Mouse (Mus musculus): ENCODE measurements at regions not wholly inside any gene's neighbourhood (a gene's known extent, or its start where the extent isn't known, plus 50 kb on each side); places are given as distances from the start of the nearest gene placed in this dataset.
A peak's percentile ranks its signal among the peaks of the same experiment; 100 is the strongest.

DNA sequence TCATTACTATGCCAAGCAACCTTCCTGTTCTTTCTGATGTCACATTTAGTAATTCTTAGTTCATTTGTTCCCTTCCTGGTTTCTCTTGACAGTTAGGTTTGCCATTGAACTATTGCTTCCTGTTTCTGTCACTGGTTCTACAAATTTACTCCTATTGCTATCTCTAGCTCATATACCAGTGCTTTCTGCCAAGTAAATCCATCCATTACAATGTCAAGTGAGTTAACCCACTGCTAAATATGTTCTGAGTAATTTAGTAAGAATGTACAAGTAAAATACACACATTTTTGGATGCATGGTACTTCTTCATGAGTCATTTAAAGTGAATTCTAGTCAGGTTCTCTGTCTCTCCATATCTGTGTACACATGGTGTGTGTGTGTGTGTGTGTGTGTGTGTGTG, 489.5 kb downstream of the Nr2f2 start:
- no peaks in the 10 kb centered on the region for H3K36me3 ChIP-seq
- H3K4me3 ChIP-seq (replicated peaks), result no peak overlapping the region
- peaks cover 4% of the 10 kb centered on the region; the same call in 1 of the 2 replicates for H3K9me3 ChIP-seq
- no peak for ATAC-seq
- H3K27ac ChIP-seq, result no peak overlapping the region
- no peaks in the 10 kb centered on the region for H3K4me1 ChIP-seq (replicated peaks)
- H3K9ac ChIP-seq (replicated peaks), result no peak overlapping the region
- H3K27me3 ChIP-seq, result no peaks in the 10 kb centered on the region
- H3K4me2 ChIP-seq (replicated peaks), result no peak overlapping the region

- 91% methylated on average over 3 of the region's 3 CpGs for WGBS
- H3K9me3 ChIP-seq, result no peaks in the 10 kb centered on the region
Observed at GRCm38 (mm10) chr7:69865801-69866200, 500.7 kb downstream of the Nr2f2 start.

GRCm38 (mm10) chr7:69844631-69845324, 521.8 kb downstream of the Nr2f2 start:
- 82% methylated on average over 19 of the region's 19 CpGs for WGBS
- no peaks in the 10 kb centered on the region for H3K36me3 ChIP-seq

More at GRCm38 (mm10) chr7:69865801-69866200, 500.7 kb downstream of the Nr2f2 start:
- Histone ChIP-seq H3K4me3 (replicated peaks) (no peak overlapping the region), H3K4me1 (replicated peaks) (no peaks in the 10 kb centered on the region), H3K27me3 (no peaks in the 10 kb centered on the region), H3K27ac (no peak overlapping the region), H3K9ac (replicated peaks) (no peak overlapping the region), H3K36me3 (no peaks in the 10 kb centered on the region), H3K4me2 (replicated peaks) (no peak overlapping the region)
- no peak for ATAC-seq

GRCm38 (mm10) chr7:69837379-69837778, 529.2 kb downstream of the Nr2f2 start:
- WGBS, result 77% methylated on average over 5 of the region's 5 CpGs
- H3K4me3 ChIP-seq (replicated peaks), result no peak overlapping the region
- no peak overlapping the region for H3K27ac ChIP-seq
- H3K9me3 ChIP-seq, result no peaks in the 10 kb centered on the region
- no peak overlapping the region for H3K9ac ChIP-seq (replicated peaks)
- no peaks in the 10 kb centered on the region for H3K36me3 ChIP-seq
- ATAC-seq, result no peak
- H3K4me1 ChIP-seq (replicated peaks), result no peaks in the 10 kb centered on the region; the same call in 1 of the 2 replicates
- no peaks in the 10 kb centered on the region for H3K27me3 ChIP-seq
- no peak overlapping the region for H3K4me2 ChIP-seq (replicated peaks)

More at GRCm38 (mm10) chr7:69844631-69845324, 521.8 kb downstream of the Nr2f2 start:
- H3K9ac ChIP-seq (replicated peaks), result no peak overlapping the region
- no peak overlapping the region for H3K4me3 ChIP-seq (replicated peaks)
- no peak for ATAC-seq
- H3K4me1 ChIP-seq (replicated peaks), result no peaks in the 10 kb centered on the region
- H3K27me3 ChIP-seq, result no peaks in the 10 kb centered on the region
- no peak overlapping the region for H3K27ac ChIP-seq
- H3K4me2 ChIP-seq (replicated peaks), result no peak overlapping the region
- no peaks in the 10 kb centered on the region for H3K9me3 ChIP-seq

GRCm38 (mm10) chr7:69827251-69827650, 539.3 kb downstream of the Nr2f2 start:
- no peaks in the 10 kb centered on the region for H3K36me3 ChIP-seq
- no peaks in the 10 kb centered on the region for H3K4me1 ChIP-seq (replicated peaks)
- H3K27me3 ChIP-seq, result no peaks in the 10 kb centered on the region
- no peak overlapping the region for H3K4me3 ChIP-seq (replicated peaks)
- no peak for ATAC-seq
- 42% methylated on average over 8 of the region's 8 CpGs for WGBS
- no peak overlapping the region for H3K9ac ChIP-seq (replicated peaks)
- H3K27ac ChIP-seq, result no peak overlapping the region
- no peaks in the 10 kb centered on the region for H3K9me3 ChIP-seq
- H3K4me2 ChIP-seq (replicated peaks), result no peak overlapping the region

- Histone ChIP-seq H3K4me1 (replicated peaks) (no peaks in the 10 kb centered on the region), H3K9ac (replicated peaks) (no peak overlapping the region), H3K4me2 (replicated peaks) (no peak overlapping the region), H3K36me3 (no peaks in the 10 kb centered on the region), H3K27me3 (no peaks in the 10 kb centered on the region), H3K27ac (no peak overlapping the region), H3K9me3 (no peaks in the 10 kb centered on the region), H3K4me3 (replicated peaks) (no peak overlapping the region)
- no peak for ATAC-seq
- WGBS, result 87% methylated on average over 2 of the region's 2 CpGs
Observed at GRCm38 (mm10) chr7:69820570-69820969, 546.0 kb downstream of the Nr2f2 start.

GRCm38 (mm10) chr7:69812301-69812700, 554.2 kb downstream of the Nr2f2 start:
- H3K27me3 ChIP-seq, result peaks cover 4% of the 10 kb centered on the region
- ATAC-seq, result no peak
- H3K4me3 ChIP-seq (replicated peaks), result no peak overlapping the region
- no peaks in the 10 kb centered on the region for H3K9me3 ChIP-seq
- no peak overlapping the region for H3K4me2 ChIP-seq (replicated peaks)
- 71% methylated on average over 3 of the region's 3 CpGs for WGBS
- H3K36me3 ChIP-seq, result no peaks in the 10 kb centered on the region
- H3K27ac ChIP-seq, result no peak overlapping the region
- H3K9ac ChIP-seq (replicated peaks), result no peak overlapping the region
- H3K4me1 ChIP-seq (replicated peaks), result 0 out of 2 replicates have a peak, but pooled peaks cover 4% of the 10 kb centered on the region

DNA sequence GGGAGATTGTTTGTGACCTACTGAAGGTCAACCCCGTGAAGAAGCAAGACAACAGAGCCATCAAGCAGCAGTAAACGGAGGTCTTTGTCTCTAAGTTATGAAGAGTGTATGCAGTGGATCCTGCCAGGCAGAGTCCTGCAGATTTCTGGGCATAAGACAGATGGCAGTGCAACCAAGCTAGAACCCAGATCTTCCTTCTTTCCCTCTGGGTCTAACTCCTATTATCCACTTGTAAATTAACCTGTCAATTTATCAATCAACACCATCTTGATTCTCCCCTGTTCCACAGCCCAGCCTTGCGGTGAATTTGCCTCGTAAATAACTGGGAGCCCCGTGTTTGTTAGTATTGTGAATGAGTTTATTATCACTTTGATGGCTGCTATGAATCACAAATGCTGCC, 555.7 kb downstream of the Nr2f2 start:
- no peak overlapping the region for H3K27ac ChIP-seq

GRCm38 (mm10) chr7:69807220-69807619, 559.3 kb downstream of the Nr2f2 start:
- H3K27ac ChIP-seq, result no peak overlapping the region
- WGBS, result 55% methylated on average over 8 of the region's 8 CpGs
- no peak overlapping the region for H3K9ac ChIP-seq (replicated peaks)
- no peaks in the 10 kb centered on the region for H3K9me3 ChIP-seq
- no peak overlapping the region for H3K4me3 ChIP-seq (replicated peaks)
- peaks cover 3% of the 10 kb centered on the region; the same call in 1 of the 2 replicates for H3K27me3 ChIP-seq
- 0 out of 2 replicates have a peak overlapping the region, but pooled peaks have one; percentile 8 for H3K4me2 ChIP-seq (replicated peaks)
- H3K4me1 ChIP-seq (replicated peaks), result 0 out of 2 replicates have a peak, but pooled peaks cover 7% of the 10 kb centered on the region
- ATAC-seq, result no peak
- no peaks in the 10 kb centered on the region for H3K36me3 ChIP-seq

More for the DNA sequence above, 555.7 kb downstream of the Nr2f2 start:
- peak; percentile 73 for ATAC-seq
- H3K4me3 ChIP-seq (replicated peaks), result no peak overlapping the region
- peaks cover 7% of the 10 kb centered on the region for H3K27me3 ChIP-seq
- no peak overlapping the region for H3K9ac ChIP-seq (replicated peaks)
- H3K9me3 ChIP-seq, result no peaks in the 10 kb centered on the region
- H3K4me1 ChIP-seq (replicated peaks), result 0 out of 2 replicates have a peak, but pooled peaks cover 7% of the 10 kb centered on the region
- H3K4me2 ChIP-seq (replicated peaks), result 0 out of 2 replicates have a peak overlapping the region, but pooled peaks have one; percentile 14
- WGBS, result 25% methylated on average over 5 of the region's 5 CpGs
- H3K36me3 ChIP-seq, result no peaks in the 10 kb centered on the region

- no peak overlapping the region for H3K4me3 ChIP-seq (replicated peaks)
- H3K27me3 ChIP-seq, result peaks cover 71% of the 10 kb centered on the region
- no peaks in the 10 kb centered on the region for H3K9me3 ChIP-seq
- H3K36me3 ChIP-seq, result no peaks in the 10 kb centered on the region
- peak; percentile 62 for ATAC-seq
- H3K27ac ChIP-seq, result no peak overlapping the region
- H3K4me1 ChIP-seq (replicated peaks), result peaks cover 9% of the 10 kb centered on the region; the same call in 1 of the 2 replicates
- peak overlapping the region; percentile 42 for H3K4me2 ChIP-seq (replicated peaks)
- H3K9ac ChIP-seq (replicated peaks), result no peak overlapping the region
- 43% methylated on average over 5 of the region's 5 CpGs for WGBS
Observed at GRCm38 (mm10) chr7:69770980-69771348, 595.6 kb downstream of the Nr2f2 start.

DNA sequence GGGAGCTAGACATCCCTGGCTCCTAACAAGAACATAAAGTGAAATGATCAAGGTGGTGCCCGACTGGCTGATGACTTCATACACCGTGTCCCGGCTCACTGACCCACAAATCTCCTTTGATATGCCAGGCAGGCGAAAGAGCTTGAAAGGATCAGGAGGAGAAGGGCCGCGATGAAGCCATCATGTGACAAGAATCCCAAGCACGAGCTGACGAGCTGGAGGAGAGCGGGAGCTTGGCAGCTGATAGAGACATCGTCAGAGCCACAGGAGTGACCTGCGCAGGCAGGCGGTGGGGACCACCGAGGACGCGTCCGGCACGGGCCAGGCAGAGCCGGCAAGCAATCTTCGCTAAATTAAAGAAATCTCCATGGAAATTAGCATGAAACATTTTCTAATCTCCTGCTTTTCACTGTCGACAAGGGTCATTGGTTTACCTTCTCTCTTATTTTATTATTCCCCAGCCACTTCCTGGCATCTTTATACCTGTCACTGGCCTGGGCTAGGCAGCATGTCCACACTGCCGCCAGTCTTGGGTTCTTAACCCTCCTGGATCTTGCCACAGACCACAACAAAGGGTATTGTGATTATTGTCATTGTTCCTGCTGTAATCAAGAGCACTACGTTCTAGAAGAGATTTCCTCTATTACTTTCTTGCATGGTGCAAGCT, 596.1 kb downstream of the Nr2f2 start:
- H3K9ac ChIP-seq (replicated peaks), result no peak overlapping the region
- H3K36me3 ChIP-seq, result no peaks in the 10 kb centered on the region
- peak overlapping the region; percentile 14; the same call in 1 of the 2 replicates for H3K4me3 ChIP-seq (replicated peaks)
- H3K4me1 ChIP-seq (replicated peaks), result peaks cover 9% of the 10 kb centered on the region; the same call in 1 of the 2 replicates
- no peaks in the 10 kb centered on the region for H3K9me3 ChIP-seq
- H3K27ac ChIP-seq, result no peak overlapping the region
- WGBS, result 18% methylated on average over 22 of the region's 22 CpGs
- H3K4me2 ChIP-seq (replicated peaks), result peak overlapping the region; percentile 42
- ATAC-seq, result peak; percentile 94
- H3K27me3 ChIP-seq, result peaks cover 77% of the 10 kb centered on the region

GRCm38 (mm10) chr7:69766451-69766850, 600.1 kb downstream of the Nr2f2 start:
- 64% methylated on average over 4 of the region's 4 CpGs for WGBS
- no peak overlapping the region for H3K27ac ChIP-seq
- peaks cover 9% of the 10 kb centered on the region; the same call in 1 of the 2 replicates for H3K4me1 ChIP-seq (replicated peaks)
- no peak overlapping the region for H3K4me2 ChIP-seq (replicated peaks)
- H3K36me3 ChIP-seq, result no peaks in the 10 kb centered on the region
- no peaks in the 10 kb centered on the region for H3K9me3 ChIP-seq
- H3K27me3 ChIP-seq, result peaks cover 56% of the 10 kb centered on the region
- ATAC-seq, result no peak
- no peak overlapping the region for H3K4me3 ChIP-seq (replicated peaks)
- H3K9ac ChIP-seq (replicated peaks), result no peak overlapping the region
